Mouse (Mus musculus) olfactory bulb, adult 2 months (tissue): ENCODE measurements at regions not wholly inside any gene's neighbourhood (a gene's known extent, or its start where the extent isn't known, plus 50 kb on each side); places are given as distances from the start of the nearest gene placed in this dataset.
A peak's percentile ranks its signal among the peaks of the same experiment; 100 is the strongest.

Experiments used
- H3K27ac ChIP-seq: fragments of 200-500 bp; 2 replicates; pipeline ENCODE4 v1.5.1; 2012; ENCODE audit warnings: low read depth, low read length; ENCODE audit not compliant: insufficient read depth
- H3K4me1 ChIP-seq: fragments of 200-500 bp; 2 replicates; pipeline ENCODE4 v1.6.1; 2012; ENCODE audit warnings: low read length; ENCODE audit not compliant: control insufficient read depth, insufficient read depth
- H3K4me3 ChIP-seq: fragments of 200-500 bp; 2 replicates; pipeline ENCODE4 v1.5.1; 2012; ENCODE audit warnings: mild to moderate bottlenecking, low read depth, low read length, moderate library complexity; ENCODE audit not compliant: insufficient read depth
- CTCF ChIP-seq: fragments of 200-500 bp; IDR thresholded peaks from 2 replicates; pipeline ENCODE4 v1.5.1; 2012; ENCODE audit warnings: low read depth, mild to moderate bottlenecking, low read length, moderate library complexity; ENCODE audit not compliant: insufficient read depth
- POLR2A ChIP-seq: fragments of 200-500 bp; IDR thresholded peaks from 2 replicates; pipeline ENCODE4 v1.6.1; 2012; ENCODE audit warnings: mild to moderate bottlenecking, low read depth, low read length, moderate library complexity; ENCODE audit not compliant: insufficient read depth
- WGBS: fragments of 180-500 bp; shearing (Covaris S2); methylation state at CpG from one replicate; pipeline ENCODE4 v1.1.7; 2018; 5-methylcytosine and 5-hydroxymethylcytosine counted together

- 7% methylated on average over 34 of the region's 35 CpGs for WGBS
- no peak overlapping the region for H3K27ac ChIP-seq
- TF ChIP-seq CTCF (no peak), POLR2A (no peak)
- peaks cover 15% of the 10 kb centered on the region for H3K4me1 ChIP-seq
- H3K4me3 ChIP-seq, result peak overlapping the region; percentile 45
Observed at GRCm38 (mm10) chr7:67848589-67849508, 89.3 kb upstream of the Synm start.

- no peak overlapping the region for H3K27ac ChIP-seq
- TF ChIP-seq POLR2A (no peak), CTCF (no peak)
- WGBS, result 33% methylated on average over 8 of the region's 8 CpGs
Observed at GRCm38 (mm10) chr7:67846796-67847195, 87.3 kb upstream of the Synm start.

GRCm38 (mm10) chr7:67836984-67837383 is 77.4 kb upstream of the Synm start:
- WGBS, result 96% methylated on average over 5 of the region's 5 CpGs
- Histone ChIP-seq H3K4me1 (no peaks in the 10 kb centered on the region), H3K4me3 (no peak overlapping the region), H3K27ac (no peak overlapping the region)
- TF ChIP-seq POLR2A (no peak), CTCF (no peak)

More at GRCm38 (mm10) chr7:67846796-67847195, 87.3 kb upstream of the Synm start:
- Histone ChIP-seq H3K4me3 (no peak overlapping the region), H3K4me1 (peaks cover 15% of the 10 kb centered on the region)

- Histone ChIP-seq H3K4me1 (no peaks in the 10 kb centered on the region), H3K4me3 (no peak overlapping the region), H3K27ac (no peak overlapping the region)
- TF ChIP-seq POLR2A (no peak), CTCF (no peak)
- 86% methylated on average over 18 of the region's 18 CpGs for WGBS
Observed at GRCm38 (mm10) chr7:67836117-67836949, 76.8 kb upstream of the Synm start.

- 79% methylated on average over 2 of the region's 2 CpGs for WGBS
- Histone ChIP-seq H3K4me1 (0 out of 2 replicates have a peak, but pooled peaks cover 2% of the 10 kb centered on the region), H3K27ac (no peak overlapping the region), H3K4me3 (no peak overlapping the region)
- TF ChIP-seq CTCF (no peak), POLR2A (no peak)
Observed at GRCm38 (mm10) chr7:67831738-67832137, 72.2 kb upstream of the Synm start.

- no peak for TF ChIP-seq CTCF
- TF ChIP-seq POLR2A, result no peak
- H3K27ac ChIP-seq, result no peak overlapping the region
- 29% methylated on average over 12 of the region's 12 CpGs for WGBS
- 0 out of 2 replicates have a peak, but pooled peaks cover 2% of the 10 kb centered on the region for H3K4me1 ChIP-seq
- no peak overlapping the region for H3K4me3 ChIP-seq
Observed at GRCm38 (mm10) chr7:67827386-67827785, 67.8 kb upstream of the Synm start.

- 0 out of 2 replicates have a peak, but pooled peaks cover 2% of the 10 kb centered on the region for H3K4me1 ChIP-seq
Observed at GRCm38 (mm10) chr7:67826936-67827335, 67.4 kb upstream of the Synm start.

GRCm38 (mm10) chr7:67826368-67826767 is 66.8 kb upstream of the Synm start:
- WGBS, result 86% methylated on average over 6 of the region's 6 CpGs
- H3K27ac ChIP-seq, result no peak overlapping the region
- no peak overlapping the region for H3K4me3 ChIP-seq
- H3K4me1 ChIP-seq, result 0 out of 2 replicates have a peak, but pooled peaks cover 2% of the 10 kb centered on the region
- TF ChIP-seq CTCF (no peak), POLR2A (no peak)

More at GRCm38 (mm10) chr7:67826936-67827335, 67.4 kb upstream of the Synm start:
- WGBS, result 51% methylated on average over 13 of the region's 13 CpGs
- Histone ChIP-seq H3K4me3 (no peak overlapping the region), H3K27ac (no peak overlapping the region)
- TF ChIP-seq POLR2A (no peak), CTCF (no peak)

- 88% methylated on average over 7 of the region's 7 CpGs for WGBS
- H3K4me1 ChIP-seq, result 0 out of 2 replicates have a peak, but pooled peaks cover 2% of the 10 kb centered on the region
- H3K4me3 ChIP-seq, result no peak overlapping the region
- H3K27ac ChIP-seq, result no peak overlapping the region
- no peak for TF ChIP-seq POLR2A
- TF ChIP-seq CTCF, result no peak
Observed at GRCm38 (mm10) chr7:67825636-67826280, 66.2 kb upstream of the Synm start.
